Mouse (Mus musculus): ENCODE results near the gene Catsperg1. TPM values are rescaled to one million over a fixed set of nuclear protein-coding genes. Genes with fewer than 3 reads are reported as not detected.

Catsperg1 gene
- polyA plus RNA-seq, 1 experiment from 2014 or later = 0.79 TPM

Other genes starting within 250 kb of the Catsperg1 start
- gene Eif3k, start 232.2 kb downstream of the Catsperg1 start, polyA plus RNA-seq (2014; fragmentation: Nextera tagmentation; extraction: Ambion mirVana) = 439 and 446 TPM in 2 replicates
- gene Map4k1, start 232.0 kb downstream of the Catsperg1 start, polyA plus RNA-seq (2014; fragmentation: Nextera tagmentation; extraction: Ambion mirVana) = 6.4 and 8.1 TPM in 2 replicates
- 0.93 and 0.98 TPM in 2 replicates for gene Ryr1, start 88.9 kb downstream of the Catsperg1 start, polyA plus RNA-seq (2014; fragmentation: Nextera tagmentation; extraction: Ambion mirVana)
- 0.58 and 0.85 TPM in 2 replicates for gene Rasgrp4, start 79.2 kb downstream of the Catsperg1 start, polyA plus RNA-seq (2014; fragmentation: Nextera tagmentation; extraction: Ambion mirVana)
- gene Fam98c, start 57.8 kb downstream of the Catsperg1 start, polyA plus RNA-seq (2014; fragmentation: Nextera tagmentation; extraction: Ambion mirVana) = 10.8 and 11.7 TPM in 2 replicates
- 0.15 and 0.77 TPM in 2 replicates for gene Ggn, start 43.8 kb downstream of the Catsperg1 start, polyA plus RNA-seq (2014; fragmentation: Nextera tagmentation; extraction: Ambion mirVana)
- gene Spred3, start 43.6 kb downstream of the Catsperg1 start, polyA plus RNA-seq (2014; fragmentation: Nextera tagmentation; extraction: Ambion mirVana) = 4.9 and 5.3 TPM in 2 replicates
- 321 and 334 TPM in 2 replicates for gene Psmd8, start 33.3 kb downstream of the Catsperg1 start, polyA plus RNA-seq (2014; fragmentation: Nextera tagmentation; extraction: Ambion mirVana)
- 0.45 and 0.53 TPM in 2 replicates for gene Kcnk6, start 18.5 kb upstream of the Catsperg1 start, polyA plus RNA-seq (2014; fragmentation: Nextera tagmentation; extraction: Ambion mirVana)
- 86.1 and 90.5 TPM in 2 replicates for gene Yif1b, start 24.3 kb upstream of the Catsperg1 start, polyA plus RNA-seq (2014; fragmentation: Nextera tagmentation; extraction: Ambion mirVana)
- gene 2200002D01Rik, start 34.4 kb upstream of the Catsperg1 start, polyA plus RNA-seq (2014; fragmentation: Nextera tagmentation; extraction: Ambion mirVana) = 1.5 and 2.6 TPM in 2 replicates
- 71.4 and 84.5 TPM in 2 replicates for gene Spint2, start 67.9 kb upstream of the Catsperg1 start, polyA plus RNA-seq (2014; fragmentation: Nextera tagmentation; extraction: Ambion mirVana)
- gene Ppp1r14a, start 75.3 kb upstream of the Catsperg1 start, polyA plus RNA-seq (2014; fragmentation: Nextera tagmentation; extraction: Ambion mirVana) = 18.0 and 21.0 TPM in 2 replicates
- 19.8 and 27.9 TPM in 2 replicates for gene Dpf1, start 89.9 kb upstream of the Catsperg1 start, polyA plus RNA-seq (2014; fragmentation: Nextera tagmentation; extraction: Ambion mirVana)